Mouse (Mus musculus) myocyte (in vitro differentiated cells): ENCODE data around the gene Pgk2. TPM values are rescaled to one million over a fixed set of nuclear protein-coding genes. Genes with fewer than 3 reads are reported as not detected.
"Not testable (repeated sequence)": the region's sequence is repeated elsewhere in the genome, so short reads cannot be mapped to it uniquely, and the experiment has no call there.

Experiments
- H3K27me3 ChIP-seq: one replicate; pipeline ENCODE4 v1.6.1; 2011; ENCODE audit not compliant: control insufficient read depth, insufficient read depth, insufficient read length
- H3K36me3 ChIP-seq: one replicate; pipeline ENCODE4 v1.6.1; 2011; ENCODE audit not compliant: control insufficient read depth, insufficient read depth
- H3K4me2 ChIP-seq: one replicate; pipeline ENCODE4 v1.6.1; 2011; ENCODE audit warnings: low read depth, control low read depth
- H3K4me3 ChIP-seq: one replicate; pipeline ENCODE4 v1.5.1; 2011; ENCODE audit warnings: mild to moderate bottlenecking, control low read depth, moderate library complexity
- H3K79me2 ChIP-seq: one replicate; pipeline ENCODE4 v1.6.1; 2011; ENCODE audit not compliant: control insufficient read depth, insufficient read depth
- H3ac ChIP-seq: one replicate; pipeline ENCODE4 v1.6.1; 2011; ENCODE audit not compliant: control insufficient read depth, insufficient read length
- CEBPB ChIP-seq: IDR thresholded peaks from 2 replicates; pipeline ENCODE4 v1.6.1; 2011; ENCODE audit warnings: mild to moderate bottlenecking, moderate library complexity; ENCODE audit not compliant: poor library complexity, insufficient read depth, severe bottlenecking
- E2F4 ChIP-seq: IDR thresholded peaks from one replicate; pipeline ENCODE4 v1.6.1; 2011; ENCODE audit warnings: mild to moderate bottlenecking, control low read depth, moderate library complexity; ENCODE audit not compliant: insufficient read depth
- MAX ChIP-seq: IDR thresholded peaks from one replicate; pipeline ENCODE4 v1.6.1; 2011; ENCODE audit warnings: low read depth, mild to moderate bottlenecking, control low read depth
- MYOD1 ChIP-seq, 3 experiments: IDR thresholded peaks; one replicate each; pipeline ENCODE4 v1.6.1; 2011; ENCODE audit warnings: control low read depth in 2 of 3, low read depth in 2 of 3, mild to moderate bottlenecking in 2 of 3, moderate library complexity in 1 of 3; ENCODE audit not compliant: insufficient read length in 2 of 3, control insufficient read depth in 1 of 3
- MYOG ChIP-seq, 3 experiments: IDR thresholded peaks; one replicate each; pipeline ENCODE4 v1.6.1; 2011; ENCODE audit warnings: control low read depth in 2 of 3, low read depth in 2 of 3, mild to moderate bottlenecking in 2 of 3; ENCODE audit not compliant: insufficient read length in 2 of 3, control insufficient read depth in 1 of 3, insufficient read depth in 1 of 3
- POLR2A ChIP-seq: IDR thresholded peaks from one replicate; pipeline ENCODE4 v1.6.1; 2011; ENCODE audit warnings: low read depth, mild to moderate bottlenecking, control low read depth, moderate library complexity; ENCODE audit not compliant: insufficient read length
- POLR2AphosphoS2 ChIP-seq: IDR thresholded peaks from one replicate; pipeline ENCODE4 v1.6.1; 2011; ENCODE audit warnings: low read depth, control low read depth; ENCODE audit not compliant: insufficient read length
- REST ChIP-seq: IDR thresholded peaks from one replicate; pipeline ENCODE4 v1.6.1; 2011; ENCODE audit warnings: mild to moderate bottlenecking, control low read depth, moderate library complexity; ENCODE audit not compliant: insufficient read depth, insufficient read length
- SRF ChIP-seq: IDR thresholded peaks from one replicate; pipeline ENCODE4 v1.6.1; 2011; ENCODE audit warnings: low read depth; ENCODE audit not compliant: control insufficient read depth, insufficient read length
- TCF12 ChIP-seq: IDR thresholded peaks from one replicate; pipeline ENCODE4 v1.6.1; 2011; ENCODE audit warnings: mild to moderate bottlenecking, control low read depth; ENCODE audit not compliant: poor library complexity, insufficient read depth, severe bottlenecking
- TCF3 ChIP-seq: IDR thresholded peaks from one replicate; pipeline ENCODE4 v1.6.1; 2011; ENCODE audit warnings: low read depth, control low read depth; ENCODE audit not compliant: insufficient read length
- USF1 ChIP-seq: IDR thresholded peaks from one replicate; pipeline ENCODE4 v1.6.1; 2011; ENCODE audit warnings: low read depth, mild to moderate bottlenecking, control low read depth, moderate library complexity
- polyA plus RNA-seq: library from polyadenylated mRNA; unstranded; fragments of >200 nt; fragmentation: generic; extraction: Trizol; gene quantifications from one replicate; pipeline ENCODE4 v1.2.1, GENCODE M21; 2012; ENCODE audit warnings: missing spikeins

The Pgk2 gene
- not detected for polyA plus RNA-seq

DNA sequence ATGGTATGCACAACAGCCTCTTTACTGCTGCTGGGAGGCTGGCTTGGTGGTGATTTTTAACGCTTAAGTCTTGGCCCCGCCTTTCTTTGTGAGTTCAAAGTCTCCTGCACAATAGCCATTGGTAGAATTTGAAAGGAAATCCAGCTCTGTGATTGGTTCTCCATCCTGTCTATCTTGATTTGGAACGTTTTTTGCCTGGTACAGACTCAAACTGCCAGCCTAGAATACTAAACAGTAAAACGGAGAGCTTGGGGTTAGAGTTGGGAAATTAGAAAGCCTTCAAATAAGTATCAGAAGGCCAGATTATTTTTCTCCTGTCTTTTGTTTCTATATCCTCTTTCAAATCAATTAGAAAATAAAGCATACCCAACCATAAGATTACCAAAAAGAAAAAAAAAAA, at the start of gene Pgk2:
Gene Pgk2, minus strand, starts transcription at position 101 of the 400 bp plus-strand sequence.
- H3K79me2 ChIP-seq = no peaks in the 10 kb centered on the region
- H3K36me3 ChIP-seq = no peaks in the 10 kb centered on the region

DNA sequence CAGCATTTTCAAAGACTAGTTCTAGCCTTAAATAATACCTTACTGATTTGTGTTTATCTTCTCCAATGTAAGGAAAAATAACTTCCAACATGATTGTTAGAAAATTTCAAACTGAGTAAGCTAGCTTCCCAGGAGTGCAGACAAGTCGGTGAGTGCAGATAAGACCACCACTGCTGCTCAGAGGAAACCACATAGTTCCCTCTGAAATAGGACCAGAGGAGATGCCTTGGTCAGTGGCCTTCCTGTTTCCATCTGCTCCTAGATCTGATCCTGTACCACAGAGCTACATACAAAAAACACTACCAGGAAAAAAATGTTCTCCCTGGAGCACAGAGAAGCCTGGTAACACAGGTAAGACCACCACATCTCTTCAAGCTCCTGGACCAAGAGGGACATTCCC, 44.0 kb upstream of the Pgk2 start:
- TF ChIP-seq TCF3 = no peak
- TF ChIP-seq POLR2A = no peak
- no peak for TF ChIP-seq MYOD1 (IDR thresholded peaks at IDR 0.05; ENCODE audit: control insufficient read depth in 1 of 3, insufficient read length in 2 of 3, low read depth in 2 of 3)
- no peak for TF ChIP-seq POLR2AphosphoS2
- no peak for TF ChIP-seq SRF
- no peak for TF ChIP-seq MYOG (IDR thresholded peaks at IDR 0.05; ENCODE audit: control insufficient read depth in 1 of 3, insufficient read depth in 1 of 3, insufficient read length in 2 of 3, low read depth in 2 of 3)
- TF ChIP-seq USF1 = no peak
- no peak for TF ChIP-seq MAX
- TF ChIP-seq REST = no peak
- no peak for TF ChIP-seq TCF12
- no peak for TF ChIP-seq CEBPB
- Histone ChIP-seq H3K27me3 (no peaks in the 10 kb centered on the region), H3K36me3 (no peaks in the 10 kb centered on the region)

More for the DNA sequence above, at the start of gene Pgk2:
- TF ChIP-seq USF1 = no peak
- TF ChIP-seq REST = no peak
- TF ChIP-seq POLR2A = no peak
- no peak for TF ChIP-seq CEBPB
- TF ChIP-seq POLR2AphosphoS2 = no peak
- no peak for TF ChIP-seq E2F4
- no peak for TF ChIP-seq TCF12
- no peak for TF ChIP-seq MAX
- no peak for TF ChIP-seq SRF
- TF ChIP-seq MYOG (IDR thresholded peaks at IDR 0.05; ENCODE audit: control insufficient read depth in 1 of 3, insufficient read depth in 1 of 3, insufficient read length in 2 of 3, low read depth in 2 of 3) = no peak
- TF ChIP-seq MYOD1 (IDR thresholded peaks at IDR 0.05; ENCODE audit: control insufficient read depth in 1 of 3, insufficient read length in 2 of 3, low read depth in 2 of 3) = no peak
- TF ChIP-seq TCF3 = no peak
- Histone ChIP-seq H3ac (no peak within 1 kb of the TSS), H3K4me2 (no peak within 1 kb of the TSS), H3K27me3 (no peaks in the 10 kb centered on the region), H3K4me3 (no peak within 1 kb of the TSS)

GRCm38 (mm10) chr17:40242135-40242534, 33.7 kb upstream of the Pgk2 start, which contains the start of gene Crisp3:
Gene Crisp3 (minus strand): TSS chr17:40242288.
- H3K4me2 ChIP-seq = no peak within 1 kb of the TSS
- H3K4me3 ChIP-seq = no peak within 1 kb of the TSS
- TF ChIP-seq SRF = no peak
- no peak for TF ChIP-seq TCF12
- no peak for TF ChIP-seq POLR2A
- TF ChIP-seq CEBPB = no peak
- no peak for TF ChIP-seq POLR2AphosphoS2
- no peak for TF ChIP-seq USF1
- no peak for TF ChIP-seq MYOG (IDR thresholded peaks at IDR 0.05; ENCODE audit: control insufficient read depth in 1 of 3, insufficient read depth in 1 of 3, insufficient read length in 2 of 3, low read depth in 2 of 3)
- TF ChIP-seq E2F4 = no peak
- TF ChIP-seq MYOD1 (IDR thresholded peaks at IDR 0.05; ENCODE audit: control insufficient read depth in 1 of 3, insufficient read length in 2 of 3, low read depth in 2 of 3) = no peak
- no peak for TF ChIP-seq REST
- H3ac ChIP-seq = no peak within 1 kb of the TSS
- no peaks in the 10 kb centered on the region for H3K79me2 ChIP-seq
- H3K27me3 ChIP-seq = no peaks in the 10 kb centered on the region
- no peaks in the 10 kb centered on the region for H3K36me3 ChIP-seq

More for the DNA sequence above, 44.0 kb upstream of the Pgk2 start:
- H3K4me2 ChIP-seq = no peak overlapping the region
- no peaks in the 10 kb centered on the region for H3K79me2 ChIP-seq
- no peak overlapping the region for H3ac ChIP-seq
- no peak overlapping the region for H3K4me3 ChIP-seq

- not testable (repeated sequence) for H3K79me2 ChIP-seq, H3K4me3 ChIP-seq, H3K4me2 ChIP-seq, H3K36me3 ChIP-seq, H3K27me3 ChIP-seq, H3ac ChIP-seq
These were observed 6.6 kb downstream of the Pgk2 start for GRCm38 (mm10) chr17:40201803-40202202.

GRCm38 (mm10) chr17:40190192-40190591, 18.2 kb downstream of the Pgk2 start:
- not testable (repeated sequence) for H3K27me3 ChIP-seq, H3K4me3 ChIP-seq, H3K4me2 ChIP-seq, H3ac ChIP-seq, H3K36me3 ChIP-seq, H3K79me2 ChIP-seq

DNA sequence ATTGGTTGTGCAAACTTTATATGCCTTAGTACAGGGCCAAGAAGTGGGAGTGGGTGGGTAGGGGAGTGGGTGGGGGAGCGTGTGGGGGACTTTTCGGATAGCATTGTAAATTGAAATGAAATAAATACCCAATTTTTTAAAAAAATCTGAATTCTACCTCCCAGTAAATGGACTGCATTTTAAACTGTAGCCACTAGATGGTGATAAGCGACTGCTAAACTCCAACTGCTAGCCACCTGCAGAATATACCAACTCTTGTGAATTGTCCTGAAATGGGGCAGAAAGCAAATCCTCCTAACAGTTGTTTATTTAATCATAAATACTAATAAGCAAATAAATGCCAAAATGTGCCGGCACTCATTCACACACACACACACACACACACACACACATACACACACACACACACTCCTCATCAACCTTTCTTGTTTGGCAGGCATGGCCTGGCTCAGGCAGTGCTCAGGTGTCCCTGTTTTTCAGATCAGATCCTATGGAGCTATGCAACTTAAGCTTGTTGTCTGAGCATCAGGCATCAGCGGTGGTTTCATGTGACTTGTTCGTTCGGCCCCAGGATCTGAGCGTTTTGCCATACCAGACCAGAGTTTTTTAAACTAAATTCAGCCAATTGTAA, 50.6 kb downstream of the Pgk2 start:
- not testable (repeated sequence) for H3K36me3 ChIP-seq, H3ac ChIP-seq, H3K27me3 ChIP-seq, H3K4me3 ChIP-seq, H3K4me2 ChIP-seq, H3K79me2 ChIP-seq
